Mouse (Mus musculus): ENCODE measurements at regions not wholly inside any gene's neighbourhood (a gene's known extent, or its start where the extent isn't known, plus 50 kb on each side); places are given as distances from the start of the nearest gene placed in this dataset.
A peak's percentile ranks its signal among the peaks of the same experiment; 100 is the strongest.

GRCm38 (mm10) chr8:126737032-126737431 lies 143.2 kb upstream of the Irf2bp2 start:
- no peak for DNase-seq

GRCm38 (mm10) chr8:126736441-126736962 lies 142.7 kb upstream of the Irf2bp2 start:
- DNase-seq: peak; percentile 91

- peak; percentile 97 for DNase-seq
Measured at GRCm38 (mm10) chr8:126735488-126736440, 142.0 kb upstream of the Irf2bp2 start.

GRCm38 (mm10) chr8:126734743-126735487 lies 141.1 kb upstream of the Irf2bp2 start:
- DNase-seq: no peak

GRCm38 (mm10) chr8:126733779-126734178 lies 140.0 kb upstream of the Irf2bp2 start:
- DNase-seq: no peak

- DNase-seq: no peak
Measured at GRCm38 (mm10) chr8:126733307-126733706, 139.5 kb upstream of the Irf2bp2 start.

GRCm38 (mm10) chr8:126730017-126730631 lies 136.3 kb upstream of the Irf2bp2 start:
- DNase-seq: no peak

GRCm38 (mm10) chr8:126728987-126729632 lies 135.3 kb upstream of the Irf2bp2 start:
- no peak for DNase-seq

GRCm38 (mm10) chr8:126728135-126728534 lies 134.3 kb upstream of the Irf2bp2 start:
- peak; percentile 23 for DNase-seq

- DNase-seq: no peak
Measured at GRCm38 (mm10) chr8:126727068-126727467, 133.3 kb upstream of the Irf2bp2 start.

GRCm38 (mm10) chr8:126723259-126724122 lies 129.7 kb upstream of the Irf2bp2 start:
- DNase-seq: no peak

GRCm38 (mm10) chr8:126721621-126722020 lies 127.8 kb upstream of the Irf2bp2 start:
- peak; percentile 76 for DNase-seq

GRCm38 (mm10) chr8:126720473-126721145 lies 126.8 kb upstream of the Irf2bp2 start:
- DNase-seq: peak; percentile 55

- no peak for DNase-seq
Measured at GRCm38 (mm10) chr8:126719748-126720147, 126.0 kb upstream of the Irf2bp2 start.

GRCm38 (mm10) chr8:126717652-126718155 lies 123.9 kb upstream of the Irf2bp2 start:
- no peak for DNase-seq

- DNase-seq: no peak
Measured at GRCm38 (mm10) chr8:126715666-126716065, 121.9 kb upstream of the Irf2bp2 start.

- no peak for DNase-seq
Measured at GRCm38 (mm10) chr8:126713602-126714145, 119.9 kb upstream of the Irf2bp2 start.

- DNase-seq: no peak
Measured at GRCm38 (mm10) chr8:126713181-126713580, 119.4 kb upstream of the Irf2bp2 start.

- peak; percentile 47 for DNase-seq
Measured at GRCm38 (mm10) chr8:126712749-126713148, 119.0 kb upstream of the Irf2bp2 start.

- DNase-seq: no peak
Measured at GRCm38 (mm10) chr8:126708956-126709355, 115.2 kb upstream of the Irf2bp2 start.

All from lung, postnatal 10 days (tissue).